Mouse (Mus musculus): Measurements from ENCODE around the gene Psg19. TPM values are rescaled to one million over a fixed set of nuclear protein-coding genes. Genes with fewer than 3 reads are reported as not detected.
A peak's percentile ranks its signal among the peaks of the same experiment; 100 is the strongest.
"Not testable (repeated sequence)": the region's sequence is repeated elsewhere in the genome, so short reads cannot be mapped to it uniquely, and the experiment has no call there.

Gene Psg19
- polyA plus RNA-seq, 1 experiment, result not detected

GRCm38 (mm10) chr7:18779337-18779781 lies 19.0 kb downstream of the Psg19 start:
- DNase-seq (ENCODE audit: low read depth in 1 of 2, low spot score in 2 of 2), result no peak
- Histone ChIP-seq H3K27ac (ENCODE audit: insufficient read depth, low read length) (no peak overlapping the region), H3K27me3 (ENCODE audit: control insufficient read depth, insufficient read depth, low read length) (no peaks in the 10 kb centered on the region), H3K4me3 (ENCODE audit: extremely low read depth, insufficient read depth, insufficient read length) (no peak overlapping the region), H3K36me3 (ENCODE audit: control insufficient read depth, insufficient read depth, low read length) (no peaks in the 10 kb centered on the region), H3K4me1 (ENCODE audit: control insufficient read depth, insufficient read depth, insufficient read length) (no peaks in the 10 kb centered on the region)
- TF ChIP-seq CTCF (IDR thresholded peaks at IDR 0.05; ENCODE audit: extremely low read depth, insufficient read depth, insufficient read length, insufficient replicate concordance), result no peak

GRCm38 (mm10) chr7:18762885-18763284 lies 35.4 kb downstream of the Psg19 start:
- 100% methylated on average over 1 of the region's 2 CpGs for WGBS
- H3K36me3 ChIP-seq (ENCODE audit: control insufficient read depth, insufficient read depth, low read length); H3K4me1 ChIP-seq (ENCODE audit: control insufficient read depth, insufficient read depth, insufficient read length); H3K4me3 ChIP-seq (ENCODE audit: extremely low read depth, insufficient read depth, insufficient read length); H3K27ac ChIP-seq (ENCODE audit: insufficient read depth, low read length); H3K27me3 ChIP-seq (ENCODE audit: control insufficient read depth, insufficient read depth, low read length); DNase-seq (ENCODE audit: low read depth in 1 of 2, low spot score in 2 of 2): not testable (repeated sequence)

- 62% methylated on average over 7 of the region's 7 CpGs for WGBS
- H3K27me3 ChIP-seq (ENCODE audit: control insufficient read depth, insufficient read depth, low read length); DNase-seq (ENCODE audit: low read depth in 1 of 2, low spot score in 2 of 2); H3K4me1 ChIP-seq (ENCODE audit: control insufficient read depth, insufficient read depth, insufficient read length); H3K4me3 ChIP-seq (ENCODE audit: extremely low read depth, insufficient read depth, insufficient read length); H3K27ac ChIP-seq (ENCODE audit: insufficient read depth, low read length); H3K36me3 ChIP-seq (ENCODE audit: control insufficient read depth, insufficient read depth, low read length): not testable (repeated sequence)
These were observed 38.2 kb downstream of the Psg19 start for GRCm38 (mm10) chr7:18760152-18760551.

GRCm38 (mm10) chr7:18749896-18750477 lies 48.3 kb downstream of the Psg19 start:
- not testable (repeated sequence) for H3K27ac ChIP-seq (ENCODE audit: insufficient read depth, low read length); H3K36me3 ChIP-seq (ENCODE audit: control insufficient read depth, insufficient read depth, low read length); H3K4me1 ChIP-seq (ENCODE audit: control insufficient read depth, insufficient read depth, insufficient read length); H3K27me3 ChIP-seq (ENCODE audit: control insufficient read depth, insufficient read depth, low read length); H3K4me3 ChIP-seq (ENCODE audit: extremely low read depth, insufficient read depth, insufficient read length)
- whole genome bisulfite sequencing, result 56% methylated on average over 11 of the region's 13 CpGs
- TF ChIP-seq CTCF (IDR thresholded peaks at IDR 0.05; ENCODE audit: extremely low read depth, insufficient read depth, insufficient read length, insufficient replicate concordance), result peak; percentile 57; the same call in 1 of the 2 replicates
- peak in 1 of 2 experiments; percentile 16 for DNase-seq (ENCODE audit: low read depth in 1 of 2, low spot score in 2 of 2)

- TF ChIP-seq POLR2A (IDR thresholded peaks at IDR 0.05; ENCODE audit: low read depth, low read length) (no peak), CTCF (IDR thresholded peaks at IDR 0.05; ENCODE audit: extremely low read depth, insufficient read depth, insufficient read length, insufficient replicate concordance) (no peak)
- Histone ChIP-seq H3K4me1 (ENCODE audit: control insufficient read depth, insufficient read depth, insufficient read length) (no peaks in the 10 kb centered on the region), H3K4me3 (ENCODE audit: extremely low read depth, insufficient read depth, insufficient read length) (no peak overlapping the region), H3K27ac (ENCODE audit: insufficient read depth, low read length) (no peak overlapping the region), H3K27me3 (ENCODE audit: control insufficient read depth, insufficient read depth, low read length) (peaks cover 1% of the 10 kb centered on the region; the same call in 1 of the 2 replicates), H3K36me3 (ENCODE audit: control insufficient read depth, insufficient read depth, low read length) (no peaks in the 10 kb centered on the region)
- WGBS, result 53% methylated on average over 6 of the region's 6 CpGs
- no peak for DNase-seq (ENCODE audit: low read depth in 1 of 2, low spot score in 2 of 2)
These were observed 49.1 kb downstream of the Psg19 start for GRCm38 (mm10) chr7:18748994-18749895.

- not testable (repeated sequence) for DNase-seq (ENCODE audit: low read depth in 1 of 2, low spot score in 2 of 2); H3K36me3 ChIP-seq (ENCODE audit: control insufficient read depth, insufficient read depth, low read length); H3K4me1 ChIP-seq (ENCODE audit: control insufficient read depth, insufficient read depth, insufficient read length); H3K27ac ChIP-seq (ENCODE audit: insufficient read depth, low read length); H3K27me3 ChIP-seq (ENCODE audit: control insufficient read depth, insufficient read depth, low read length); H3K4me3 ChIP-seq (ENCODE audit: extremely low read depth, insufficient read depth, insufficient read length)
- WGBS, result 72% methylated on average over 2 of the region's 2 CpGs
These were observed 50.9 kb downstream of the Psg19 start for GRCm38 (mm10) chr7:18747420-18747819.

GRCm38 (mm10) chr7:18746189-18746860 lies 52.0 kb downstream of the Psg19 start:
- WGBS, result 42% methylated on average over 20 of the region's 20 CpGs

More at GRCm38 (mm10) chr7:18746189-18746860, 52.0 kb downstream of the Psg19 start:
- Histone ChIP-seq H3K4me1 (ENCODE audit: control insufficient read depth, insufficient read depth, insufficient read length) (no peaks in the 10 kb centered on the region), H3K27ac (ENCODE audit: insufficient read depth, low read length) (peak overlapping the region; percentile 29; the same call in 1 of the 2 replicates), H3K27me3 (ENCODE audit: control insufficient read depth, insufficient read depth, low read length) (peaks cover 1% of the 10 kb centered on the region; the same call in 1 of the 2 replicates), H3K4me3 (ENCODE audit: extremely low read depth, insufficient read depth, insufficient read length) (no peak overlapping the region), H3K36me3 (ENCODE audit: control insufficient read depth, insufficient read depth, low read length) (no peaks in the 10 kb centered on the region)
- TF ChIP-seq CTCF (IDR thresholded peaks at IDR 0.05; ENCODE audit: extremely low read depth, insufficient read depth, insufficient read length, insufficient replicate concordance), result no peak
- TF ChIP-seq POLR2A (IDR thresholded peaks at IDR 0.05; ENCODE audit: low read depth, low read length), result no peak
- DNase-seq (ENCODE audit: low read depth in 1 of 2, low spot score in 2 of 2), result no peak

Other genes with a start within 250 kb of the Psg19 start
- not detected in 2 replicates for gene Psg27, start 231.2 kb downstream of the Psg19 start, polyA plus RNA-seq (2012; rRNA removed)
- gene Psg23, start 182.0 kb downstream of the Psg19 start, polyA plus RNA-seq (2012; rRNA removed), result not detected in 2 replicates
- not detected in 2 replicates for gene Psg21, start 141.8 kb downstream of the Psg19 start, polyA plus RNA-seq (2012; rRNA removed)
- gene Psg20, start 112.3 kb downstream of the Psg19 start, polyA plus RNA-seq (2012; rRNA removed), result not detected in 2 replicates
- gene Psg22, start 80.4 kb downstream of the Psg19 start, polyA plus RNA-seq (2012; rRNA removed), result not detected in 2 replicates
- 0.05 TPM in 1 of 2 replicates, not detected in the other for gene Psg17, start 23.1 kb upstream of the Psg19 start, polyA plus RNA-seq (2012; rRNA removed)
- gene Mill2, start 41.4 kb upstream of the Psg19 start, polyA plus RNA-seq (2012; rRNA removed), result 2.4 and 2.9 TPM in 2 replicates
- gene Pglyrp1, start 72.8 kb upstream of the Psg19 start, polyA plus RNA-seq (2012; rRNA removed), result 93.4 and 164 TPM in 2 replicates
- gene Ccdc61, start 111.9 kb upstream of the Psg19 start, polyA plus RNA-seq (2012; rRNA removed), result 13.0 and 25.5 TPM in 2 replicates
- gene Nova2, start 127.4 kb upstream of the Psg19 start, polyA plus RNA-seq (2012; rRNA removed), result 0.68 and 0.90 TPM in 2 replicates
- not detected in 2 replicates for gene Nanos2, start 188.9 kb upstream of the Psg19 start, polyA plus RNA-seq (2012; rRNA removed)
- gene Mypop, start 192.7 kb upstream of the Psg19 start, polyA plus RNA-seq (2012; rRNA removed), result 2.5 and 4.0 TPM in 2 replicates
- gene Irf2bp1, start 205.5 kb upstream of the Psg19 start, polyA plus RNA-seq (2012; rRNA removed), result 23.8 and 32.9 TPM in 2 replicates
- 0.38 and 0.49 TPM in 2 replicates for gene Foxa3, start 225.0 kb upstream of the Psg19 start, polyA plus RNA-seq (2012; rRNA removed)
- 67.2 and 88.3 TPM in 2 replicates for gene Sympk, start 225.9 kb upstream of the Psg19 start, polyA plus RNA-seq (2012; rRNA removed)

Measured in spleen, adult 2 months (tissue).